Comparison of ENCODE assay signal across 8 mouse cellular contexts in the genomic region with DNA sequence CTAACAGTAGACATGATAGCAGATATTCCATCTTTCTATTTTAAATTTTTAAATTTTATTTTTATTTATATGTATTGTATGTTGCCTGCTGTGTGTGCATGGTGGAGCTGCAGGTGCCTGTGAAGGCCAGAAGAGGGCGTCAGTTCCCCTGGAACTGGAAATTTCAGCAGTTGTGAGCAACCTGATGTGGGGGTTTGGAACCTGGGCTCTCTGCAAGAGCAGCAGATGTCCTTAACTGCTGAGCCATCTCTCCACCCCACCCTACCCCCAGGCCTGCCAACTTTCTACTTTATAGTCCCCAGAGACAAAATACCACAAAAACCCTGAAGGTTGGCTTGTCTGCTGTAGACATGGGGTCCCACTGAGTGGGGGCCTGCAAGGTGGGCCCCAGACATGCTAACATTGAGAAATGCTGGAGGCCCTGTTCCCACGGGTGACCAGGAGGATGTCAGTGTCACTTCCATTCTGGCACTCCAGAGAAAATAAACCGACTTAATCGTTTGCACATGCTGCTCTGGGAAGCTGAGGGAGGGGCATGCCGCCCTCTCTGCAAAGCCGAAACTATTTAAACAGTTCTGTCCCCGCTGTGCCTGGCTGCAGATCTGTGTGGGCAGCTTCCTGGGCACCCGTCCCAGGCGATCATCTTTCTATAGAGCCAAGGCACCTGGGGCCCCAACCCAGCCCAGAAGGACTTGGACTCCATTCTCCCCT. TPM values are rescaled to one million over a fixed set of nuclear protein-coding genes. Genes with fewer than 3 reads are reported as not detected.
DNase-seq lines count a peak whose midpoint lies in the region; ATAC-seq lines count a peak whose summit lies in the region.

No protein-coding gene starts in this region.

- peaks cover 35% of the 10 kb centered on the region for H3K36me3 ChIP-seq in embryonic facial prominence, embryonic 12.5 days
- no peaks in the 10 kb centered on the region for H3K36me3 ChIP-seq in hindbrain, embryonic 15.5 days
- H3K36me3 ChIP-seq in limb, embryonic 15.5 days = peaks cover 28% of the 10 kb centered on the region

- H3K9ac ChIP-seq in embryonic facial prominence, embryonic 12.5 days = no peak overlapping the region
- H3K9ac ChIP-seq in hindbrain, embryonic 15.5 days = no peak overlapping the region
- H3K9ac ChIP-seq in limb, embryonic 15.5 days = no peak overlapping the region

- H3K4me1 ChIP-seq in embryonic facial prominence, embryonic 12.5 days = peaks cover 17% of the 10 kb centered on the region
- 0 out of 2 replicates have a peak, but pooled peaks cover 5% of the 10 kb centered on the region for H3K4me1 ChIP-seq in hindbrain, embryonic 15.5 days (replicated peaks)
- H3K4me1 ChIP-seq in limb, embryonic 15.5 days = peaks cover 14% of the 10 kb centered on the region

- no peak overlapping the region; the same call in 1 of the 2 replicates for H3K4me3 ChIP-seq in embryonic facial prominence, embryonic 12.5 days
- H3K4me3 ChIP-seq in hindbrain, embryonic 15.5 days = no peak overlapping the region
- H3K4me3 ChIP-seq in limb, embryonic 15.5 days = no peak overlapping the region

- H3K27me3 ChIP-seq in embryonic facial prominence, embryonic 12.5 days = no peaks in the 10 kb centered on the region
- no peaks in the 10 kb centered on the region for H3K27me3 ChIP-seq in hindbrain, embryonic 15.5 days
- no peaks in the 10 kb centered on the region for H3K27me3 ChIP-seq in limb, embryonic 15.5 days

- H3K9me3 ChIP-seq in embryonic facial prominence, embryonic 12.5 days = 0 out of 2 replicates have a peak, but pooled peaks cover 3% of the 10 kb centered on the region
- no peaks in the 10 kb centered on the region for H3K9me3 ChIP-seq in hindbrain, embryonic 15.5 days
- H3K9me3 ChIP-seq in limb, embryonic 15.5 days = no peaks in the 10 kb centered on the region

- H3K27ac ChIP-seq in embryonic facial prominence, embryonic 12.5 days = peak overlapping the region; percentile 92
- peak overlapping the region; percentile 57 for H3K27ac ChIP-seq in hindbrain, embryonic 15.5 days (replicated peaks)
- H3K27ac ChIP-seq in limb, embryonic 15.5 days = peak overlapping the region; percentile 88

- peak; percentile 56 for DNase-seq in urinary bladder, postnatal 14 days (ENCODE audit: low spot score)
- no peak for DNase-seq in urinary bladder, adult 2 months (ENCODE audit: low spot score)
- no peak for DNase-seq in thymus, postnatal 0 days (ENCODE audit: low spot score)
- DNase-seq in spleen, postnatal 10 days (ENCODE audit: low spot score in 2 of 2) = no peak
- no peak for DNase-seq in adrenal gland, postnatal 10 days

- ATAC-seq in embryonic facial prominence, embryonic 12.5 days (ENCODE audit: insufficient number of reproducible peaks, insufficient read depth, low FRiP score, low TSS enrichment) = peak; percentile 78
- peak; percentile 77 for ATAC-seq in hindbrain, embryonic 15.5 days (ENCODE audit: low FRiP score, low read depth)
- peak; percentile 66 for ATAC-seq in limb, embryonic 15.5 days (ENCODE audit: insufficient number of reproducible peaks, low FRiP score, low TSS enrichment, low read depth)

- 19% methylated on average over 9 of the region's 9 CpGs for WGBS in embryonic facial prominence, embryonic 12.5 days
- WGBS in hindbrain, embryonic 15.5 days = 51% methylated on average over 9 of the region's 9 CpGs
- 20% methylated on average over 9 of the region's 9 CpGs for WGBS in limb, embryonic 15.5 days

- peak overlapping the region; percentile 17; the same call in 1 of the 2 replicates for H3K4me2 ChIP-seq in embryonic facial prominence, embryonic 12.5 days (replicated peaks)
- H3K4me2 ChIP-seq in hindbrain, embryonic 15.5 days = no peak overlapping the region
- 0 out of 2 replicates have a peak overlapping the region, but pooled peaks have one; percentile 25 for H3K4me2 ChIP-seq in limb, embryonic 15.5 days

RNA-seq across cellular contexts. Expression of a gene that starts 44.1 kb away (rescaled TPM):
- 64.8 and 69.3 TPM in 2 replicates for polyA plus RNA-seq in urinary bladder, adult 2 months (2012; rRNA removed)
- polyA plus RNA-seq in embryonic facial prominence, embryonic 12.5 days (2016; fragmentation: Nextera tagmentation; extraction: Ambion mirVana) = 11.6 and 12.0 TPM in 2 replicates
- polyA plus RNA-seq in hindbrain, embryonic 15.5 days (2015; fragmentation: Nextera tagmentation; extraction: Ambion mirVana) = 5.4 and 5.6 TPM in 2 replicates
- polyA plus RNA-seq in limb, embryonic 15.5 days (2015; fragmentation: Nextera tagmentation; extraction: Ambion mirVana) = 27.6 and 35.3 TPM in 2 replicates
- polyA plus RNA-seq in thymus, postnatal 0 days (2015; fragmentation: Nextera tagmentation; extraction: Ambion mirVana) = 3.2 and 3.4 TPM in 2 replicates
- 10 to 100 TPM in 1 of 2 experiments, 1 to 10 TPM in 1; 9.1 to 12.0 TPM for total RNA-seq in adrenal gland, postnatal 10 days (2021)

RNA-seq across cellular contexts. Expression of a gene that starts 50.8 kb away (rescaled TPM):
- polyA plus RNA-seq in urinary bladder, adult 2 months (2012; rRNA removed) = 16.4 and 21.9 TPM in 2 replicates
- polyA plus RNA-seq in embryonic facial prominence, embryonic 12.5 days (2016; fragmentation: Nextera tagmentation; extraction: Ambion mirVana) = 106 and 121 TPM in 2 replicates
- 1.9 and 2.4 TPM in 2 replicates for polyA plus RNA-seq in hindbrain, embryonic 15.5 days (2015; fragmentation: Nextera tagmentation; extraction: Ambion mirVana)
- 47.6 and 65.0 TPM in 2 replicates for polyA plus RNA-seq in limb, embryonic 15.5 days (2015; fragmentation: Nextera tagmentation; extraction: Ambion mirVana)
- polyA plus RNA-seq in thymus, postnatal 0 days (2015; fragmentation: Nextera tagmentation; extraction: Ambion mirVana) = 0.60 and 0.91 TPM in 2 replicates
- total RNA-seq in adrenal gland, postnatal 10 days (2021) = 1 to 10 TPM; 2.3 to 4.0 TPM

RNA-seq across cellular contexts. Expression of a gene that starts 55.5 kb away (rescaled TPM):
- polyA plus RNA-seq in urinary bladder, adult 2 months (2012; rRNA removed) = 26.0 and 27.0 TPM in 2 replicates
- 40.0 and 41.8 TPM in 2 replicates for polyA plus RNA-seq in embryonic facial prominence, embryonic 12.5 days (2016; fragmentation: Nextera tagmentation; extraction: Ambion mirVana)
- polyA plus RNA-seq in hindbrain, embryonic 15.5 days (2015; fragmentation: Nextera tagmentation; extraction: Ambion mirVana) = 43.3 and 44.5 TPM in 2 replicates
- polyA plus RNA-seq in limb, embryonic 15.5 days (2015; fragmentation: Nextera tagmentation; extraction: Ambion mirVana) = 32.8 and 34.4 TPM in 2 replicates
- 37.8 and 44.3 TPM in 2 replicates for polyA plus RNA-seq in thymus, postnatal 0 days (2015; fragmentation: Nextera tagmentation; extraction: Ambion mirVana)
- 10 to 100 TPM; 17.2 to 19.6 TPM for total RNA-seq in adrenal gland, postnatal 10 days (2021)
